Mouse (Mus musculus) neural tube, embryonic 10.5 days (tissue): Measurements from ENCODE around the gene Card6.

Experiments
- DNase-seq: peaks from one replicate; pipeline ENCODE4 v3.0.0-alpha.2; 2017; ENCODE audit warnings: low spot score; ENCODE audit errors: extremely low spot score

The Card6 gene

GRCm38 (mm10) chr15:5090131-5090530 lies 18.2 kb downstream of the Card6 start:
- DNase-seq, result no peak

- no peak for DNase-seq
Observed at GRCm38 (mm10) chr15:5088850-5089608, 19.3 kb downstream of the Card6 start.

DNA sequence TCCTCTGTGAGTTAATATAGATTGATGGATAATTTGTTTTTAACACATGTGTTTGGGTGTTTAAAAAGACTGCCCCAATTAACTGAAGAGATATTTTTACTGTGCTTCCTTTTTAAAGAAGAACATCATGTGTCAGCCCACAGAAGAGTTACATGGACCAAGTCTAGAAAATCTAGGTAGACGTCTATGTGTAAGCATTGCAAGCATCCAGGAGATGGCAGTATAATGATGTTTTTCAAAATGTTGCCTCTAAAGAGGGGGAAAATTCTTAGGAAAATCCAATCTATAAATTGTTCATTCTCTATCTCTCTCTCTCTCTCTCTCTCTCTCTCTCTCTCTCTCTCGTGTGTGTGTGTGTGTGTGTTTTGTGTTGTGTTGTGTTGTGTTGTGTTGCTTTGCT lies 22.2 kb downstream of the Card6 start:
- no peak for DNase-seq

- DNase-seq, result no peak
Observed at GRCm38 (mm10) chr15:5081235-5081634, 27.1 kb downstream of the Card6 start.

DNA sequence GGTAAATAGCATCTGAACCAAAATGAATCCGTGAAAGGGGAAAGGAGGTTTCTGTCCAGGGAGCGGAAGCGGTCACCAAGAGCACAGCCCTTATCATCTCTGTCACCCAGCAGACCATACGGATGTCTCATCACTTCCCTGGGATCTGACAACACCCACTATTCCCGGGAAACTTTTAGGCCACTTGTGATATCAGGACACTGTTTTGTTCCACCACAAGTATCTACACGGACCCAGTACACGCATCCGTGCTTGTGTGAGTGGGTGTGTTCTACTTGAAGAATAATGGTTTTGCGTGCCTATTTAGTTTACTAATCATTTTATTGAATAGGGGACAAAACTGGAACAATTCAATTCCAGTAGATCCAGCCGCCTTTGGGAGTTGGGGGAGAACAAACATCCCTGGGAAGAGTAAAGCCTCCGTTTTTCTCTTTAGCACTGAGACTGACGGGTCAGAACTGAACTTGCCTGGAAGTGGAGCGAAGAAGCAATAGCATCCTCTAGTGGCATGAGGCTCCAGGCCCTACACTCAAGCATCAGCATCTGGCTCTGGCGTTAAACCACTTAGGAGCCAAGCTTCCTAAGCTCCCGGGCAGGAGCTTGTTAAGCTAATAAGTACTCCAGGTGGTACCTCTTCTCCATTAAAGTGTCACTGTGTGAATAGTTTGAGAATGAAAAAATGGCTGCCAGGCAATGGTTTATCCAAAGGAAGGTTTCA lies 39.4 kb downstream of the Card6 start:
- DNase-seq, result no peak

DNA sequence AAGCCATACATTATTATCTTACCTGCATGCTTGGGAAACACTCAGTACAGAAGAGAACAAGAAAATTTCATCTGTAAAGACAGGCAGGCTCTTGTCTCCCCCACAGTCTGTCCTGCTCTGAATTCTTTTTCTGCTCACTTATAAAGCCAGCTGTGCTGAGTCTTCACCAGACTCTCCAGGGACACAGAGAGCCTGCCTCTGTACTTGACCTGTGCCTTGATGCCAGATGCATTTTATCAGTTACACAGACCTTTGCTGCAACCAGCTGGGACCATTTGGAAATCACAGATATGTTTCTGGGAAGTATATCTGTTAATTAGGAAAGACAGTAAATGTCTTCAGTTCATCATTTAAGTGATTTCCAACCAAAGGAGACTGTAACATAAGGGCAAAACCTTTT lies 44.7 kb downstream of the Card6 start, which contains the start of gene C7:
Gene C7, minus strand, starts transcription at position 106 of the 400 bp plus-strand sequence.
- no peak for DNase-seq
